Mouse (Mus musculus): ENCODE data around the gene Llph.

- TF ChIP-seq CTCF (IDR thresholded peaks at IDR 0.05; ENCODE audit: low read depth), result no peak
- TF ChIP-seq EP300 (IDR thresholded peaks at IDR 0.05; ENCODE audit: low read depth), result no peak
Measured at GRCm38 (mm10) chr10:120271318-120271717, 44.4 kb downstream of the Llph start.

Data from heart, postnatal 0 days (tissue).